ENCODE assay signal across 14 mouse cellular contexts in the genomic region with DNA sequence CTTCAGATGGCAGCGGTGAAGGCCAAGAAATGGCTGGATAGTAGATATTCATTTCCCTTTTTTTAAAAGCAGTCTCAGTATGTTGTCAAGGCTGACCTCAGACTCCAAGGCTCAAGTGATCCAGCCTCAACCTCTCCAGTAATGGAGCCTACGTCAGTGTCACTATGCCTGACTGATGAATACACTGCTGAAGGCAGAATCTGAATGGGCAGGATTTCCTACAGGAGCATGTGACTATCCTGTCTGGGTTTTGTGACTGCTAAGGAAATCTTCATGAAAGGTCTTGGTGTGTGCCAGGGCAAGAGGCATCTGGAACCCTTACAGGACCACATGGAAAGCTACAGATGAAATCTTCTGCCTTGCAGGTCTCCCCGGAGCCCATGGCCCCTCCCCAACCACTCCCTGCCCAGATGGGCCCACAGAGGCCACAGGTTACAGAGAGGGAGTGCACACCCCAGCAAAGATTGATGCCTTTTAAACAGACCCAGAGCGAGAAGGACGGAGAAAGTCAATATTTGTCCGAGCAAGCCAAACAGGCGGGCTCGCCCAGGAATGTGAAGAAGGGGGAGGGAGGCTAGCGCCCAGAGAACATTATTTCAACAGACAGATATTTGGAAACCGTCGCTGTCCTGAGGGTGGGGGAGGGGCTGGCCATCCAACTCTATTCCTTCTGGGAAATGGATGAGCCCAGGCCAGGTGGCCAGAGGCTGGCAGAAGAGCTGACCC. TPM values are rescaled to one million over a fixed set of nuclear protein-coding genes. Genes with fewer than 3 reads are reported as not detected.
DNase-seq lines count a peak whose midpoint lies in the region; ATAC-seq lines count a peak whose summit lies in the region.
"Had no signal": no experiment of that assay in that cellular context is flagged by ENCODE, and none has a peak within 500 bp of the region (broad histone marks: within the 10 kb centered on the region; RNA-seq: fewer than 3 reads in every experiment).

No protein-coding gene starts in this region.

- H3K9me3 ChIP-seq in forebrain, embryonic 11.5 days (ENCODE audit: control insufficient read depth, low read length): no peaks in the 10 kb centered on the region
- no peaks in the 10 kb centered on the region for H3K9me3 ChIP-seq in forebrain, embryonic 16.5 days (ENCODE audit: control insufficient read depth, low read length)
- H3K9me3 ChIP-seq: embryonic facial prominence, embryonic 12.5 days; limb, embryonic 12.5 days; neural tube, embryonic 12.5 days had no signal

- H3K9ac ChIP-seq in forebrain, embryonic 11.5 days (ENCODE audit: low read length): no peak overlapping the region
- no peak overlapping the region for H3K9ac ChIP-seq in forebrain, embryonic 16.5 days (replicated peaks; ENCODE audit: low read depth, low read length)
- H3K9ac ChIP-seq: embryonic facial prominence, embryonic 12.5 days; limb, embryonic 12.5 days; neural tube, embryonic 12.5 days had no signal

- no peaks in the 10 kb centered on the region for H3K27me3 ChIP-seq in forebrain, embryonic 11.5 days (ENCODE audit: control insufficient read depth, insufficient read depth, low read length)
- no peaks in the 10 kb centered on the region for H3K27me3 ChIP-seq in forebrain, embryonic 16.5 days (replicated peaks; ENCODE audit: control insufficient read depth, insufficient read depth, low read length)
- H3K27me3 ChIP-seq: neural tube, embryonic 12.5 days had no signal

- ATAC-seq in forebrain, embryonic 11.5 days (replicated peaks; ENCODE audit: low FRiP score): no peak
- no peak for ATAC-seq in forebrain, embryonic 16.5 days

- no peaks in the 10 kb centered on the region for H3K4me1 ChIP-seq in forebrain, embryonic 11.5 days (replicated peaks; ENCODE audit: control insufficient read depth, insufficient read depth, low read length)
- H3K4me1 ChIP-seq in forebrain, embryonic 16.5 days (replicated peaks; ENCODE audit: control insufficient read depth, insufficient read depth, low read length): no peaks in the 10 kb centered on the region
- H3K4me1 ChIP-seq: embryonic facial prominence, embryonic 12.5 days; limb, embryonic 12.5 days; neural tube, embryonic 12.5 days had no signal

- H3K4me2 ChIP-seq in forebrain, embryonic 11.5 days (ENCODE audit: low read depth, low read length, severe bottlenecking): no peak overlapping the region
- no peak overlapping the region for H3K4me2 ChIP-seq in forebrain, embryonic 16.5 days (ENCODE audit: low read length)
- H3K4me2 ChIP-seq: embryonic facial prominence, embryonic 12.5 days; limb, embryonic 12.5 days; neural tube, embryonic 12.5 days had no signal

- peak; percentile 27 for DNase-seq in adrenal gland, adult 2 months
- no peak for DNase-seq in adrenal gland, adult 18-20 months (ENCODE audit: low spot score in 2 of 2)
- DNase-seq in embryo, embryonic 10 days (ENCODE audit: low spot score): peak; percentile 61
- DNase-seq in kidney, postnatal 36 days: peak; percentile 15 to 25
- peak; percentile 48 for DNase-seq in lung, postnatal 10 days
- DNase-seq in forebrain, embryonic 11.5 days (ENCODE audit: low spot score): no peak
- DNase-seq in cerebellum, adult 11 months: no peak

- WGBS in forebrain, embryonic 11.5 days: 76% methylated on average over 11 of the region's 11 CpGs
- 82% methylated on average over 11 of the region's 11 CpGs for WGBS in forebrain, embryonic 16.5 days

- H3K4me3 ChIP-seq in forebrain, embryonic 11.5 days (ENCODE audit: low read depth, low read length): no peak overlapping the region
- H3K4me3 ChIP-seq in forebrain, embryonic 16.5 days (replicated peaks; ENCODE audit: low read length): no peak overlapping the region
- H3K4me3 ChIP-seq: embryonic facial prominence, embryonic 12.5 days; limb, embryonic 12.5 days; neural tube, embryonic 12.5 days had no signal

- H3K27ac ChIP-seq in forebrain, embryonic 11.5 days (ENCODE audit: low read depth, low read length): no peak overlapping the region
- no peak overlapping the region for H3K27ac ChIP-seq in forebrain, embryonic 16.5 days (ENCODE audit: low read length)
- H3K27ac ChIP-seq: embryonic facial prominence, embryonic 12.5 days; limb, embryonic 12.5 days; neural tube, embryonic 12.5 days had no signal

- no peaks in the 10 kb centered on the region for H3K36me3 ChIP-seq in forebrain, embryonic 11.5 days (ENCODE audit: control insufficient read depth, insufficient read depth, low read length)
- H3K36me3 ChIP-seq in forebrain, embryonic 16.5 days (ENCODE audit: control insufficient read depth, insufficient read depth): no peaks in the 10 kb centered on the region
- H3K36me3 ChIP-seq: embryonic facial prominence, embryonic 12.5 days; limb, embryonic 12.5 days; neural tube, embryonic 12.5 days had no signal

RNA-seq across cellular contexts. Expression of a gene that starts 38.7 kb away (rescaled TPM):
- total RNA-seq in adrenal gland, adult 2 months (2021): 1 to 10 TPM; 1.2 to 2.8 TPM
- 5.7 and 6.3 TPM in 2 replicates for polyA plus RNA-seq in adrenal gland, adult 2 months (2012; rRNA removed)
- 1 to 10 TPM; 2.3 to 3.0 TPM for total RNA-seq in adrenal gland, adult 18-20 months (2021)
- 1.1 and 1.6 TPM in 2 replicates for polyA plus RNA-seq in forebrain, embryonic 11.5 days (2014; fragmentation: Nextera tagmentation; extraction: Ambion mirVana)
- 0.15 TPM in 2 replicates for polyA plus RNA-seq in forebrain, embryonic 16.5 days (2015; fragmentation: Nextera tagmentation; extraction: Ambion mirVana)

RNA-seq across cellular contexts. Expression of a gene that starts 48.4 kb away (rescaled TPM):
- total RNA-seq in adrenal gland, adult 2 months (2021): not detected
- polyA plus RNA-seq in adrenal gland, adult 2 months (2012; rRNA removed): not detected in 2 replicates
- not detected for total RNA-seq in adrenal gland, adult 18-20 months (2021)
- polyA plus RNA-seq in forebrain, embryonic 11.5 days (2014; fragmentation: Nextera tagmentation; extraction: Ambion mirVana): not detected in 2 replicates
- not detected in 2 replicates for polyA plus RNA-seq in forebrain, embryonic 16.5 days (2015; fragmentation: Nextera tagmentation; extraction: Ambion mirVana)
- total RNA-seq: gastrocnemius, adult 18-20 months; MEL had no signal
- polyA plus RNA-seq: embryonic facial prominence, embryonic 12.5 days; limb, embryonic 12.5 days; neural tube, embryonic 12.5 days; spleen, adult 2 months had no signal

RNA-seq across cellular contexts. Expression of a gene that starts 55.9 kb away (rescaled TPM):
- not detected for total RNA-seq in adrenal gland, adult 2 months (2021)
- 0.20 and 1.2 TPM in 2 replicates for polyA plus RNA-seq in adrenal gland, adult 2 months (2012; rRNA removed)
- total RNA-seq in adrenal gland, adult 18-20 months (2021): not detected
- polyA plus RNA-seq in forebrain, embryonic 11.5 days (2014; fragmentation: Nextera tagmentation; extraction: Ambion mirVana): 0.29 and 0.32 TPM in 2 replicates
- polyA plus RNA-seq in forebrain, embryonic 16.5 days (2015; fragmentation: Nextera tagmentation; extraction: Ambion mirVana): not detected in 2 replicates
- total RNA-seq: gastrocnemius, adult 18-20 months; MEL had no signal
- polyA plus RNA-seq: limb, embryonic 12.5 days; neural tube, embryonic 12.5 days; spleen, adult 2 months had no signal

Comparison
In these comparisons a context has a peak if more than half of its experiments do, and no peak if none do; other contexts are left out.
1. DNase-seq: peak in adrenal gland, adult 2 months (single experiment), embryo, embryonic 10 days (single experiment), kidney, postnatal 36 days (2 of 2) and lung, postnatal 10 days (single experiment); none in adrenal gland, adult 18-20 months (0 of 2), forebrain, embryonic 11.5 days (single experiment) and cerebellum, adult 11 months (single experiment).